Mouse (Mus musculus): ENCODE measurements at regions not wholly inside any gene's neighbourhood (a gene's known extent, or its start where the extent isn't known, plus 50 kb on each side); places are given as distances from the start of the nearest gene placed in this dataset.

DNA sequence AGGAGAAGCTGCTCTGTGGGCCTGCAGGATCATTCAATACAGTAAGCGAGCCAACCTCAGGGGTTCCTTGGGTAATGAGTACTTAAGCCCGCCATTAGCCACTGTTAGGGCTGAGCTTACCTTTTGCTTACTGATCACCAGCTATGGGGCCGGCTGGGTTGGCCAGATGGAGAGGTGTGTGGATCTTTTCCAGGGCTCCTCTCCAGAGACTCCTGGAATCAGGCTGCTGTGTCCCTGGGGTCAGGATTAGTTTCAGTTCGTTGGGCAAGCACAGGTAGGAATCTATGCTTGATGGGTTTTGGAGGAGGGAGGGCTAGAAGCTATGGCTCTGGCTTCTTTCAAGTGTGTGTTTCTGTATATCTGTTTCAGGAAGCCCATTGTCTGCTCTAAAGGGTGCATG, 175.7 kb upstream of the Gjb5 start:
- DNase-seq (ENCODE audit: low spot score in 2 of 2): no peak

DNA sequence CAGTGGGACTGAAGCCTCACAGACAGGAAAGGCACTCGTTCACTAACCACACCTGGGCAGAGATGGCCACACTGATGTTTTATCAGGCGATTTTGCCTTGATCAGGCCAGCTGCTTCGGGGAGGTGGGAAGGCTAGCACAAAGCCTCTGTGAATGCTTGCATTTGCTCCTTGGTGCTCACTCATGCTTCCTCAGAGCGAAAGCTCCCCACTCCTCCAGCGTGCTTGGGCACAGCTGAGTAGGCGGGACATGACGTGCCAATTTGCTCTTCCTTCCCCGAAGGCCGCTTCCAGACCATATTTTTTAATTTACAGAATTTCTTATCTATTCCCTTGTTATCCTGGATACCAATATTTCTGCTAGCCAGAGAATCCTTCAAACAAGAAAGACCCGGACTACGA, 172.8 kb upstream of the Gjb5 start:
- no peak for DNase-seq (ENCODE audit: low spot score in 2 of 2)

DNA sequence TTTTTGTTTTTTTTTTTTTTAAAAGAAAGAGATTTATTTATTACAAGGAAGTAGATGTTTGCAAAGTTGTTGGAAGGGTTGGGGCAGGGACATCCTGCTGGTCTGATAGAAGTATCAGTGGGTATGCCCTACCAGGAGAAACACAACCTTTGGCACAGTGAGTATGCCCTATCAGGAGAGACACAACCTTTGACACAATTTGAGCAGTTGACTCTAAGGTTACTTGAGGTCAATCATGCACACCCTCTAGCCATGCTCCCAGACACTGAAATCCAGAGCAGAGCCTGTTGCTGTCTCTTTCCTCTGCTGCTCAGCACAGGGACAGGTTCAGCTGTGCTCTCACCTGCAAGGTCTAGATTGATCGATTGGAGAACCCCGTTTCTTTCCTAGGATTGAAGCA, 164.2 kb upstream of the Gjb5 start:
- DNase-seq (ENCODE audit: low spot score in 2 of 2): no peak

DNA sequence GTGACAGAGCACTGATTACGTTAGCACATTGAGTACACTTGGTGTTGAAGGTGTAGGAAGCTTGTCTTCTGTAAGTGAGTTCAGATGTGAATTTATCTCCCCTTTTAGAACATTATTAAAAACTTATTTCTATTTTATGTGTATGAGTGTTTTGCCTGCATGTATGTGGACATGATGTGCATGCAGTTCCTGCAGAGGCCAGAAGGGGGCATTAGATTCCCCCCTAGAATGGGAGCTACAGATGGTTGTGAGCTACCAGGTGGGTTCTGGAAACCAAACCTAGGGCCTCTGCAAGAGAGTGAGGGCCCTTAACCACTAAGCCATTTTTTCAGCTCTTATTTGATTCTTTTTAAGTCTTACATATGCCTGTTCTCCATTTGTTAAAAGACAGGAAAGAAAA, 160.0 kb upstream of the Gjb5 start:
- DNase-seq (ENCODE audit: low spot score in 2 of 2): peak in 1 of 2 experiments; percentile 23

DNA sequence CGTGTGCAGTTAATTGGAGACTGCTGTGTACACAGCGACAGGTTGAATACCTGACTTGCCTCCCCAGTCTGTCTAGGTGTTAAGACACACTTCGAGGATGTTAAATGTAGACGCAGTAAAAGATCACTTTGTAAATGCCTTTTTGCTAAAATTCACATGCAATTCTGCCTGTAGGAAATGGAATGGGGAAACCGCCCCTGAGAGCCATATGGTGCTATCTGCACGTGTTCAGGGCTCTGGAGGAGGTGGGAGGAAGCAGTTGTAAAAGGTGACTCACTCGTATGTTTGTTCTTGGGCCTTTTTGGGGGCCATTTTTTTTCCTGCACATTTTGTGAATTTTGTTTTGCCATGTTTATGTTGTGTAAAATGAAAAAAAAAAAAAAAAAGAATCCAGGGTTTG, 159.6 kb upstream of the Gjb5 start:
- peak; percentile 51 to 54 for DNase-seq (ENCODE audit: low spot score in 2 of 2)

DNA sequence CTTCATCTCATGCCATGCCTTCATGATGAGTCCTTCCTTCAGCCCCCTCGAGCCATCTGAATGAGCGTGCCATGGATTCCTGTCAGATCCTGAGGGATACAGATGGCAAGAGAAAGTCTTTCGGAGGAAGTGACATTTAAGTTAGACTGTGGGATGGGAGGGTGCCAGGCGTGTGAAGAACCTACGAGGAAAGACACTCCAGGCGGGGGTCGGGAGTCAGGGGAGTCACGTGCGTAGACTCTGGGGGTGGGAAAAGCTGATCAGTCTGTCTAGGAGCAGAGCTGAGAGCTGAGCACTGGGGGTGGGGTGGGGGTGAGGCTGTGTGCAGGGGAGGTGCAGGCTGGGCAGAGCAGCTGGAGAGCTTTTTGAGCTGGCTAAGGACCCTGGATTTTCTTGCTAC, 152.0 kb upstream of the Gjb5 start:
- peak; percentile 56 for DNase-seq (ENCODE audit: low spot score in 2 of 2)

DNA sequence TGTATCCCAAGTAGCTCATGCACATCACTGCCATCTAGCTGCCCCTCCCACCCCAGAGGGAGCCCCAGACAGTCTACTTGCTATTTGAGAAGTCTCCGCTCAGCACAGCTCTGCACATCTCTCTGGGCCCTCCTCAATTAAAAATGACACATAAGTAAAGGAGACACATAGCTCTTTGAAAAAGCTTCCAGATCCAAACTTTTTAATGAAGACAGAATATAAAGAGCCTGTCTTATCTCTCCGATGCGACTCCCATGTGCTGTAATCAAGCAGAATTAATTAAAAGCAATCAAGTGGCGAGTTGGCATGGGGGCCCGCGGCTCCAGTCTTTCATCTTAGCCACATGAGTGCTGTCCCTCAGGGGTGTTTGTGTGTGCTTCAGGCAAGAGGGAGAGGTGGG, 144.6 kb upstream of the Gjb5 start:
- no peak for DNase-seq (ENCODE audit: low spot score in 2 of 2)

DNA sequence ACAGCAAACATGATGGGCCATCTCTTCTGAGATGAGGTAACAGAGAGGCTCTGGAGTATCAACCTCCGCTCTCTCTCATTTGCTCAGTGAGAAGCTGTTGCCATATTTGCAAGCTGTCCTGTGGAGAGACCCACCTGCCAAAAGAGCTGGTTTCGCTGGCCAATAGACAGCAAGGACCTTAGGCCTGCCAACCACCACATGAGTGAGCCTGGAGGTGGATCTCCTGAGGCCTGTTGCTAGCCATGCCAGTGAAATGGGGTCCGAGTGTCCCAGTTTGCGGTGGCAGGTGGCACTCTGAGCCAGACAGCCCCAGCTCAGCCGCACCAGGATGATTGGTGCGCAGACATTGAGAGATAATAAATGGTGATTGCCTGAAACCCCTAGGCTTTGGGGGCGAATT, 143.9 kb upstream of the Gjb5 start:
- no peak for DNase-seq (ENCODE audit: low spot score in 2 of 2)

DNA sequence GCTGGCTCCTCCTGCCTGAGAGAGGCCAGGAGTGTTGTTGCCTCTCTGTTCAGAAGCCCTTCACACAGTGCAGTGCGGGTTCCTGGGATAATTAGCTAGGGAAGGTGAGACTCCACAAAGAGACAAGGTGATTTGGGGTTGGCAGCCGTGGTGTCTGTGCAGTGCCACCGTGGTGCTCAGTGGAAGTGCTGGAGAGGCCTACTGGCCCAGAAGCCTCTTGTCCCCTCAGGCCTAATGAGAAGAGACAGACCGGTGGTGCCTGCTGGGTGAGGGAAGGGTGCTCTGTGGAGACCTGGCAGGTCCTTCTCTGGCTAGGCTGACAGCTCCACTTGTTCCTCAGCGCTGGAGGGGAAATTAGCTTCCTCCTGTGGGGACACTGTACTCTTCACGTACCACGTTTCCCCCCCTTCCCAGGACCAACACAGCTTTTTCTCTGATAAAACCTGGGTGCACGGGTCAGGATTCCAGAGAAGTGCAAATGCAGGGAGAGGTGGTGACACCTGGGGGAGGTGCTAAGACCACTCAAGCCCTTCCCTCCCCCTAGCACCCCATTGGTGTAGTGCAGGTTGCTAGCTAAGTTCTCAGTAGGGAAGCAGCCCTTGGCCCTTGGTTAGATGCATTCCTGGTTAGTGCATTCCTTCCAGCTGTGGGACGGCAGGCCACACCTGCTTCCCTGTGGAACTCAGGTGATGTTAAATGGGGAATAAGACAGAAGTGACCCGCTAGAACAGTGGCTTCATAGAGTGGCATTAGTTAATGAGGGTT, 129.2 kb upstream of the Gjb5 start:
- DNase-seq (ENCODE audit: low spot score in 2 of 2): no peak

DNA sequence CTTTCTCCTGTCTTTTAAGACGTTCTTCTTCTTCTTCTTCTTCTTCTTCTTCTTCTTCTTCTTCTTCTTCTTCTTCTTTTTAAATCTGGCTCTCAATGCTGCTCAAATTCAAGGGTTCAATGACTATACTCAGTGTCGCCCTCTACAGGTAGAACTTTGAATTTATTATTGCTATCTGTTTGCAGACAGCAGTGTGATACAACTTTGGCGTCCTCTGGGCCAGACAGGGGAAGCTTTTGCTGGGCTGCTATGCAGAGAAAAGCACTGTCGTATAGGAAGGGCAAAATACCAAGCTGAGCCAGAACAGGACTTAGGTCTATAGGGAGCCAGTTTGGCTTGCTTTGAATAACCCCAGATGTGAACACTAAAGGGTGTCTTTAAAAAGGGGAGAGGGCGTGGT, 127.3 kb upstream of the Gjb5 start:
- no peak for DNase-seq (ENCODE audit: low spot score in 2 of 2)

DNA sequence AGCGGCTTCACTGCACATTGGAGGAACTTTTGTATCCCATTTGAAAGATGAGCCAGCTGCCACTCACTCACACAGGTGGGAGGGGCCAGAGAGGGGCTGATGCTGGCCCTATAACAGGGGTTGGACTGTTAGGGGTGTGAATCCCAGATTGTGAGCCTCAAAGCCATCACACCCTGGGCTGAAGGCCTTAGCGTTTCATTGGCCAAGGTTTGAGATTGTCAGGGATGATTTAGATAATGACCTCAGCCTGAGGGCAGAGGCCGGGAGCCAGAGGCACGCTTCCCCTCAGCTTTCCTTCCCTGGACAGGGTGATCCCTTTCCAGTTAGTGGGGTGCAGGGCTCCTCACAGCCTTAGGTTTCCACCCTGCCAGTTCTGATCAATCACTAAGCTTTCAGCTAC, 124.5 kb upstream of the Gjb5 start:
- DNase-seq (ENCODE audit: low spot score in 2 of 2): no peak

DNA sequence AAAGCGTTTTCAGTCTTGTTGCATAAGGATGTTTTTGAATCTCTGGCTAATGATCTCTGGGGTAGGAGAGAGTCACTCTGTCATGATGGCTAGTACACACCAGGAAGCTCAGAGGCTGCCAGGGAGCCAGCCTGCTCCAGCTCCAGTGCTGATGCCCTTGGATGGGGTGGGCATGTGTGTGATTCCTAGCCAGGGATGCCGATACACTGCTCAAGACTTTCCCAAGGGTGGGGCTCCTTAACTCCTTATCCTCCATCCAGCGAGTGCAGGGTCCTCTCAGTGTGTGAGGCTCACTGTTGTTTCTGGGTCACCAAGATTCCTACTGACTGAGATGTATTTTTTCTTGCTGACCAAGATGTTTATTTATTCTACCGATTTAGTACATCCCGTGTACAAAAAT, 122.4 kb upstream of the Gjb5 start:
- no peak for DNase-seq (ENCODE audit: low spot score in 2 of 2)

DNA sequence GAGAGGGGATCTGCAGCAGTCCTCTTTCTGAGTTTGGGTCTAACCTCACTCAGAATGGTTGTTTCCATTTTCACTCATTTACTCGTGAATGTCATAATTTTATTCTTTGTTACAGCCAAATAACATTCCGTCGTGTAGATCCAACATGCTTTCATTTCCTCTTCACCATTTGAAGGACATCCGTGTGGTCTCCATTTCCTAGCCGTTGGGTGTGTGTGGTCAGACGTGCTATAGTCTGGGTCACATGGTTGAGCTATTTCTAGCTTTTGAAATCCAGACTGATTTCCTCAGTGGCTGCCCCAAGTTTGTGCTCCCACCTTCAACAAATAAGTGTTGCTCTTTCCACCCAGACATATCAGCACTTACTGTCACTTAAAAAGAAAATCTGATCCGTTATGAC, 111.9 kb upstream of the Gjb5 start:
- no peak for DNase-seq (ENCODE audit: low spot score in 2 of 2)

DNA sequence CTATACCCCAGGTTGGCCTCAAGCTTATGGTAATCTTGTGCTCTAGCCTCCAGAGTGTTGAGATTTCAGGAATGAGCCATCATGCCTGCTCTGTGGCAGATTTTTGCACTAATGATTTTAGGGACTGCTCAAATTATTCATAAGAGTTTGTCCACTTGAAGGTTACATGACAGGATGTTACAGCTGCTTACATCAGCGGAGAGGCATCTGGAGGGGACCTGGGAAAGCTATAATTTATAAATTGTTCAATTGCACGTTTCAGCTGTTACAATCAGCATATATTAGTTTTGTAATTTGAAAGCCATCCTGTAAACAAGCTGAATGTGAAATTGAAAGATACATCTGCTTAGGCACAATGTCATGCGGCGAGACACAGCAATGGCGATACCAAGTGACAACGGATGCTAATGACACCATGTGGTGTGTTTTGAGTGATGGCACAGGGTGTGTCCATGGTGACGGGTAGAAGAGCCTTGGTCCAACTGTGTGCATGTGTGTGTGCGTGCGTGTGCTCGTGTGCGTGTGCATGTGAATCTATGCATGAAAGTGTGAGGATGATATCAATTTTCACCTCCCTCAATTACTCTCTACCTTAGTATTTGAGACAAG, 96.6 kb upstream of the Gjb5 start:
- DNase-seq (ENCODE audit: low spot score in 2 of 2): no peak

DNA sequence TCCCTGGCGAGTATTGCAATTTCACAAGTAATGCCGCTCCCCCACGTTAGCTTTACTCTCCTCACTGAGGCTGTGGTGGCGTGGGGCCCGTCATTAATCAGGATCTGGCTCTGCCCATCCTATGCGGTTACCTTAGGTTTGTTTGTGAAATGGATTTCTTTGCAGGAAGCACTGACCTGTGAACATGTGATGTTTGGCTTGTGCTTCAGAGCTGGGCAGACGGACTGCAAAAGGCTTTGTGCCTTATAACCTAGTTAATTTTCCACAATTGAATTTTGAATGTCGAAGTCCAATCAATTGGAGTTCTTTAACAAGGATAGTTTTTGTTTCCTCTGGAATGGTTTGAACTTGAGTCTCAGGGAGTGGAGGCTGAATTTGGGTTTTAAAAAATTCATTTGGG, 94.1 kb upstream of the Gjb5 start:
- no peak for DNase-seq (ENCODE audit: low spot score in 2 of 2)

DNA sequence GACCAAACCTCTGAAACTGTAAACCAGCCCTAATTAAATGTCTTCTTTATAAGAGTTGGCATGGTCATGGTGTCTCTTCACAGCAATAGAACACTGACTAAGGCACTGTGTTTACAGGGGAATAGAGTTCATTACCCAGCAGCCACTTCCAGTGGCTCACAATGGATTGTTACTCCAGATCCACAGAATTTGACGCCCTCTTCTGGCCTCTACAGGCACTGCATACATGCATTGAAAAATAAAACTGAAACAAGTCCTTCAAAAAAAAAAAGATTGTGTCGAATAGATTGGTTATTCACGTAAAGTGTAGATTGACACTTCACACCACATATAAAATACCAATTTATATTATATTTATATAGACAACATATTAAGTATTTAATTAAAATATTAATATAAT, 87.3 kb upstream of the Gjb5 start:
- no peak for DNase-seq (ENCODE audit: low spot score in 2 of 2)

DNA sequence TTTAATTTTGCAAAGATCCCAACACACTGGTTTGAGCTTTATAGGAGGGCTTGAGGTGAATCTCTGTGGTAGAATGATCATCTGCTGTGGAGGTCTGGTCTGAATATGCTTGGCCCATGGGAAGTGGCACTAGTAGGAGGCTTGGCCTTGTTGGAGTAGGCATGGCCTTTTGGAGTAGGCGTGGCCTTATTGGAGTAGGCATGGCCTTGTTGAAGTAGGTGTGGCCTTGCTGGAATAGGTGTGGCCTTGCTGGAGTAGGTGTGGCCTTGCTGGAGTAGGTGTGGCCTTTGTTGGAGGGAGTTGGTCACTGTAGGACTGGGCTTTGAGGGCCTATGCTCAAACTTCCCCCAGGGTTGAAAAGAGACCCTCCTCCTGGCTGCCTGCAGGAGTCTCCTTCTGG, 86.1 kb upstream of the Gjb5 start:
- DNase-seq (ENCODE audit: low spot score in 2 of 2): no peak

DNA sequence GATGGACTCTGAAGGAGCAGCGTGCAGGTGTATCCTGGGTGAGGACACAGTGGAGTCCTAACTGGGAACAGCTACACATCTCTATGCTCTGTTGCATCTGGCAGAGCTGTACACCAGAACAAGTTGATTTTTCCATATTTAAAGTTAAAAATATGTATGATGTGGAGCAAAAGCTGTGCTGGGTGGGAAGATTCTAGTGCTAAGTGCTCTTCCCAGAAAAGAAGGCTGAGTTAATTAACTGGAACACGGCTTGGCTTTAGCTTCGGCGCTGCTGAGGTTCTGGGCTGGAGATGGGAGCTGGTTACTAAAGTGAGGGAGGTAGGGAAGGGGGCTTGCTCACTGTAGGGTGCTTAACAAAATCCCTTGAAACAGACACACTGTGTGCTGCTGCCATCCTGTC, 84.0 kb upstream of the Gjb5 start:
- no peak for DNase-seq (ENCODE audit: low spot score in 2 of 2)

DNA sequence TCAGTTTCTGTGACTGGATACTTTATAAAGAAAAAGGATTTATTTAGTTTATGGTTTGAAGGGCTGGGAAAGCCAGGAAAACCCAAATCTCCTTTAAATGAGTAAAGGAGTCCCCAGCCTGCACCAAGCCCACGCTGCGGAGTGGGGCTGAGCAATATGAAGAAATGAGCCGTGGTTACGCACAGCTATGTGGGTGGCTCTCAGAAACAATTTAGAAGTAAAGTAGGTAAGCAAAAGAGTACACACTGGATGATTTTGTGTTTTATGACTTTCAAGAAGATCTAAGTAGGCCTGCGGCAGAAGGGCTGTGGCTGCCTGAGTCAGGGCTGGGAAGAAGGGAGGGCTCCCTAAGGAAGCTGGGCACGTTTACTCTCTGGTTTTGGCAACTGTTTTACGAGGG, 82.6 kb upstream of the Gjb5 start:
- DNase-seq (ENCODE audit: low spot score in 2 of 2): no peak

DNA sequence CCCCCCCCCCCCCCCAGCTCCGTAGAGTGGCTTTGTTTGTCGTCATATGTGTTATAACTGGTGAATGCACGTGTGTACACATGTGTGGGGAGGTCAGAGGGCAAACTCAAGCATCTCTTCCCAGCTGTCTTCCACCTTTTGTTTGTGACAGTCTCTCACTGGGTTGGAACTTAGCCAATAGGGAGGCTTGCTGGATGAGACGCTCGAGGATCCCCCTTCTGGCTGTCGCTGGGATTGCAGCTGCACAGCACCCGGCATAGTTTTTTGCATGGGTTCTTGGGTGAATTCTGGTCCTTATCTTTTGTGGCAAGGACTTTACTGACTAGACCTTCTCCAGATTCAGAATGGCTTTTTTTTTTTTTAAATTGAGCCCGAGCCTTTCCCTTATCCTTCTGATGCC, 77.1 kb upstream of the Gjb5 start:
- peak in 1 of 2 experiments; percentile 41 for DNase-seq (ENCODE audit: low spot score in 2 of 2)

DNA sequence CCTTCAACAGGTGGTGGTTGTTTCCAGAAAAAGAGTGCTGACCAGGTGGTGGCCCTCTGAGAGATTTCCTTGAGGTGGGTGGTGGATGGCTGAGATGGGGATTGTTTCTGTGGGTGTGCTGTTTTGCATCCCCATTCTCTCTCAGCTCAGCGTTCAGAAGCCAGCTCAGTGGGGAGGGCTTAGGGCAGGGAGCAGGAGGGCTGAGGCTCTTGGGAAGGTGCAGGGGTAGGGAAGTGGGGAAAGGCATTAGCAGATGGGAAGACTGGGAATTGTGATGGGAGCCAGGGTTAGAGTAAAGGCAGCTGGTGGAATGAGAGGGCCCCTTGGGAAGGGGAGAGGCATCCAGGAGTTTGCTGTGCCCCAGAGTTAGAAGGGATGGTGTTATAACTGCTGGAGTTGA, 72.3 kb upstream of the Gjb5 start:
- no peak for DNase-seq (ENCODE audit: low spot score in 2 of 2)

DNA sequence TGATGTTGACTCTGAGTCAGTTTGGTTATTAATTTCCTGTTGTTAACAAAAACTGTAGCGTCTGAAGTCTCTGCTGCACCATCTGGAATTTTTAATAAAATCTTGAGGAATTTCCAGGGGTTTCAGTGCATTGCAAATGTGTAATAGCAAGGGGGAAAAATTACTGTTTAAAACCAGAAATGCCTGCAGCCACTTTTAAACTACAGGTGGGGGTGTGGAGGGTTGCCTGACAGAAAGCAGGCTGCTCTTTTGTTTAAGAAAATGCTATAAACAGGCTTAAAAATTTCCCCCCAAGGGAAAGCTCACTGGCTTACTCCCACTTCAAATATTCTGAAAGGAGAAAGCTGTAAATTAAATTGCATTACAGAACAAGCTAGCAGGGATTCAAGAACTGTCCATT, 71.8 kb upstream of the Gjb5 start:
- DNase-seq (ENCODE audit: low spot score in 2 of 2): no peak

DNA sequence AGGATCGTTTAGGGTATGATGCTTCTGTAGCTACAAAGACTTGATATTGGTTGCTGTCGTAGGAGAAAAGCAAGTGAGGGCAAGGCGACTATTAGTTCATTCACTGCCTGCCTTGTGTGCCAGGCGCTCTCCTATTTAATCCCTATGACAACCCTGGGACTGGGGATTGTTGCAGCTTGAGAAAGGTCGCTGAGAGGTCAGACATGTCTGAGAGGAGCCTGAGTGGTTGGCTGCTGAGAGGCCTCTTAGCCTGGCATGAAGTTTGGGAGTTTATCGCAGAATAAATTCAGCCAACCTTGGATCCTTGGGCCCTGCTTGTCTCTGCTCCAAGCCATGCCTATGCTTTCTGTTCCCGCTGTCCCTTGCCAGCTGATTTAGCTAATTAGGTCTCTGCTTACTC, 65.9 kb upstream of the Gjb5 start:
- no peak for DNase-seq (ENCODE audit: low spot score in 2 of 2)

All from layer of hippocampus, adult 8-10 months (tissue).